Mouse (Mus musculus) spleen, adult 18-20 months (tissue): ENCODE results near the gene Gm28539.
"Not testable (repeated sequence)": the region's sequence is repeated elsewhere in the genome, so short reads cannot be mapped to it uniquely, and the experiment has no call there.

Source experiments
- DNase-seq, 2 experiments: peaks; one replicate each; pipeline ENCODE4 v3.0.0; 2022; ENCODE audit warnings: mixed read lengths in 2 of 2

The Gm28539 gene

GRCm38 (mm10) chr16:18858551-18858950 is 22.2 kb downstream of the Gm28539 start:
- no peak for DNase-seq

DNA sequence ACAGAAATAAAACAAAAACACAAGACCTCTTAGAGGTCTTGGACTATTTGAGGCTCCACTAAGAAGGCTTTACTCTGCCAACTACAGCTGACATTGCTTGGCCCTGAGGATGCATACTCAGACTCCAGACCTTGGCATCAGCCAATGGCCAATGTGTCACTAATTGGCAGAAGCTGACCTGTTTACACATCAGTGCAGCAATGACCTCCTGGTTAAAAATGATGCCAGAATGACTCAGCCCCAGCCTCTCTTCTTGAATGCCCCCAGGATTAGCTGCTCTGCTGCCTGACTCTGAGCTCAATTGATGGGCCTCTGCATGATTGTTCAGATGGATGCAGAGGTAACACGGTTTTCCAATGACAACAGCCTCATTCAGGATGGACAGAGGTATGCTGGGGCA is 23.8 kb downstream of the Gm28539 start:
- no peak for DNase-seq

GRCm38 (mm10) chr16:18870495-18870894 is 34.1 kb downstream of the Gm28539 start:
- DNase-seq = not testable (repeated sequence)

DNA sequence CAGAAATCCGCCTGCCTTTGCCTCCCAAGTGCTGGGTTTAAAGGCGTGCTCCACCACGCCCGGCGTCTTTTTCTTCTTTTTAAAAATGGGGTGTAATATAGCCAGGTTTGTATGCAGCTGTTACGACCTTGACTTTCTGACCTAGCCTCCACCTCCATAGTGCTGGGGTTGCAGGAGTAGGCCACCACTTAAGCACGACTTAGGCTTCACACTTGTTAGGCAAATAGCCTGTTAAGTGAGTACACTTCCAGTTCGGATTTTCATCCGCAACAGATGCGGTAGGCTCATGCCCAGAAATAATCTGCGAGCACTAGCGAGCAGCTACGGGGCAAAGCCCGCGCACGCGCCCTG is 39.7 kb downstream of the Gm28539 start:
- no peak for DNase-seq

DNA sequence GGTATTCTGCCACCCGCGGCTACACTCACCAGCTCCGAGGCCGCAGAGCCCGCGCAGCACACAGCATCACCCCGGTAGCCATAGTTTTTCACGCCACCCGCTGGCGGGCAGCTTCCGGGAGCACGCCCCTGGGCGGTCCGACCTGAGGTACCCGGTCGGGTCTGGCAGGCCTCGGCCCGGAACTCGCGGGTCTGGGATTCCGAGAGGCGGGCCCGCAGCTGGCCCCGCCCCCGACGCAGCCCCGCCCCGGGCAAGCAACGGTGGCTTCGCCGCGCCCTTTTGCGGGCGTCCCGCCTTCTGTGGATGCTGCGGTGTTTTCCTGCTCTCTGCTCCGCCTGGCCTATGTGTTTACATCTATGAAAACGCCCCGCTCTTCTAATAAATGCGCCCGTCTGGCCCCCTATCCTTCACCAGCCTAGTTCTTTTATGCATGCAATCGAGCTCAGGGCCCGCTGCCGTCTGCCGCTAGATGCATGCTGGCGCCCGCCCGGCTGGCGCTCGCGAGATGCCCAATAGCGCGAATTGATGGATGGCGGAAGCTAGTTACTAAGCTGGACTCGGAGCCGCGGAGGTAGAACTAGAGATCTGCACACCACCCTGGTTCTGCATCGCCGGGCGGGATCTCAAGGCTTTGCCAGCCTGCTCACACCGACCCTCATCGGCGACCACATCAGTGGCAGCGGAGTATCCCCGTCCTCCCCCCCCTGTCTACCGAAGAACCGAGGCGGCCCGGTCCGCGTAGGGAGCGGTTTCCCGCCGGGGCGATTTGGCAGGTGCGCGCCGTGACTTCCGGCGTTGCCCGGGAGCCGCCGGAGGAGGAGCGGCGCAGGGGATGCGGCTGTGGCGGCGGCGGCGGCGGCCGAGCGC is 40.3 kb downstream of the Gm28539 start, which contains the start of the genes Mrpl40 and Hira:
Mrpl40 (minus strand) TSS at position 421 of the 867 bp plus-strand sequence.
Hira (plus strand) TSS at position 596 of the 867 bp plus-strand sequence.
- peak; percentile 93 to 94 for DNase-seq

GRCm38 (mm10) chr16:18877386-18878090 is 41.2 kb downstream of the Gm28539 start:
- DNase-seq = peak in 1 of 2 experiments; percentile 43

- DNase-seq = peak in 1 of 2 experiments; percentile 3
Observed at GRCm38 (mm10) chr16:18878091-18878720, 41.8 kb downstream of the Gm28539 start.

DNA sequence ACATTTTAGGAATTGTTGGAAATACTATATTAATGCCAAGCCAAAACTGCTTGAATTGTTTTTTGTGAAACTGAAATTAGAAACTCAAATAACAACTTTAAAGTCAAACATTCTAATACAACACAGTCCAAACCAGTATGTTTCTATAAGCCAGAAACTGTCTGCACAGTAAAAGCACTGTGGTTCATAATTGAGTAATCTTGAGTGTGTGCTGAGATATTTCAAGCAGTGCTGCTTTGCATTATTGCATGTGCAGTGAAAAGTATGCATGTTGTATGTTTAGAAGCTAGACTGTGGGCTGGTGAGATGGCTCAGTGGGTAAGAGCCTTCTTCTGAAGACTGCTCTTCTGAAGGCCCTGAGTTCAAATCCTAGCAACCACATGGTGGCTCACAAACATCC is 47.7 kb downstream of the Gm28539 start:
- no peak for DNase-seq

- no peak for DNase-seq
Observed at GRCm38 (mm10) chr16:18893840-18894372, 57.5 kb downstream of the Gm28539 start.

DNA sequence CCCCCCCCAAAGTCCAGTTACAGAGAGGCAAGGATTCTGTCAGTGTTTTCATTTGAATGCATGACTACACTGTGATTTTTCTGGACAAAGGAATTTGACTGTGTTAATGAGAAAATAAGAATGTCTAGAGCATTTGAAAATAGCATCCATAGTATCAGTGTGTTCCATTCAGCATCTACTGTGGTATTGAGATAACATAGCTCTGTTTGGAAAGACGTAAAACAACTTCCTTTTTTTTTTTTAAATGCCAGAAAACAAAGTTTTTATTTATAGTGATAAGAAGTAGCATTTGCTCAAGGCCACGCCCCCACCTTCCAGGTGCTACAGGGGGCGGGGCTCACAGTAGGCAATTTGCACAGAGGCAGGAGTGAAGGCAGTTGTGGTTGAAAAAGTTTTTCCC is 58.9 kb downstream of the Gm28539 start:
- DNase-seq = no peak

- no peak for DNase-seq
Observed at GRCm38 (mm10) chr16:18896429-18896828, 60.0 kb downstream of the Gm28539 start.

- no peak for DNase-seq
Observed at GRCm38 (mm10) chr16:18905648-18906047, 69.3 kb downstream of the Gm28539 start.

GRCm38 (mm10) chr16:18916064-18916463 is 79.7 kb downstream of the Gm28539 start:
- DNase-seq = no peak

- no peak for DNase-seq
Observed at GRCm38 (mm10) chr16:18921771-18922170, 85.4 kb downstream of the Gm28539 start.

GRCm38 (mm10) chr16:18927963-18928362 is 91.6 kb downstream of the Gm28539 start:
- DNase-seq = no peak

DNA sequence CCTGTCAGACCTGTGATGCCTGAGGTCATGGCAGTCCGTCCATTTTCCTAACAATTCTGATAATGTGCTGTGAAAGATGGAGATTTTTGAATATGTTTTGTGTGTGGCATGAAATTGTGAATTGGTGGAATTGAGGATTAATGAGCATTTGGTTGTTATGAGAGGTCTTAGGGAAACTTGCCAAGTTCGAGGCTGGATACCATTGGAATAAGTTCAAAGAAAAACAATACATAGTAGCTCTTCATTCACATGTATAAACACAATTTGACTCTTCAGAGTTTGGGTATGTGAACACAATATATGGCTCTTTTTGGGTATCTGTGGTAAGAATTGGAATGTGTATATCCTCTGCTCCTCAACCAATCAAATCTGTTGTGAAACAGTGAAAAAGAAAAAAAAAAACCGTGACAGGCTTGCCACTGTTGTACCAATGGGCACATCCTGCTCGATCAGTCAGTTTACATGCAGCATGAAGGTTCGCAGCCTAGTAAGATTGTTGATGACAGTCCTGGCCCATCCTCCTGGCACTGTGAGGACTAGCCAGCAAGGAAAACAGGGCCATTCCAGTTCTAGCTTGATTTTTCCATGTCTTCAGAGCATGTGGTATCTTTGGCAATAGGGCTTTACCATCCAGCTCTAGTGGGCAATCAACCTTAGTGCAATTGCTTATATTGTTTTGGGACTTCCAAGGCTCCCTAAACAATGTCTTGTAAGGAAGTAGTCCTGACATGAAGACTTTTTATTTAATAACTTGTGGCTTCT is 102.1 kb downstream of the Gm28539 start:
- DNase-seq = no peak

- DNase-seq = no peak
Observed at GRCm38 (mm10) chr16:18943906-18944305, 107.5 kb downstream of the Gm28539 start.

DNA sequence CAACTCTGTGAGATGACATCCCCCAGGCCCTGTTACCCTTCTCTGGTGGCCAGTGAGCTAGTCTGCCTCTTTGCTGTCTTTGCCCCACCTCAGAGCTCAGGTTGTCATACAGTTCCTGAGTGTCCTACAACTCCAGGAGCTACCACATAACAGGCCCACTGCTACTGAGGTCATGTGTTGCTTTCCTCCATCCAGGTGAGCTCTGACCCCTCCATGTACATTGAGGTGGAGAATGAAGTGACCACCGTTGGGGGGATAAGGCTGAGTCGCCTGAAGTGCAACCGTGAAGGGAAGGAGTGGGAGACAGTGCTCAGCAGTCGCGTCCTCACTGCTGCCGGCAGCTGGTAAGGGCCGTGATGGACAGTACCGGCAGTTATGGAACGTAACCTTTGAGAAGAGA is 112.6 kb downstream of the Gm28539 start:
- no peak for DNase-seq

GRCm38 (mm10) chr16:18950351-18950750 is 114.0 kb downstream of the Gm28539 start:
- no peak for DNase-seq

GRCm38 (mm10) chr16:18952813-18953212 is 116.4 kb downstream of the Gm28539 start:
- DNase-seq = no peak

- no peak for DNase-seq
Observed at GRCm38 (mm10) chr16:18955070-18955469, 118.7 kb downstream of the Gm28539 start.

DNA sequence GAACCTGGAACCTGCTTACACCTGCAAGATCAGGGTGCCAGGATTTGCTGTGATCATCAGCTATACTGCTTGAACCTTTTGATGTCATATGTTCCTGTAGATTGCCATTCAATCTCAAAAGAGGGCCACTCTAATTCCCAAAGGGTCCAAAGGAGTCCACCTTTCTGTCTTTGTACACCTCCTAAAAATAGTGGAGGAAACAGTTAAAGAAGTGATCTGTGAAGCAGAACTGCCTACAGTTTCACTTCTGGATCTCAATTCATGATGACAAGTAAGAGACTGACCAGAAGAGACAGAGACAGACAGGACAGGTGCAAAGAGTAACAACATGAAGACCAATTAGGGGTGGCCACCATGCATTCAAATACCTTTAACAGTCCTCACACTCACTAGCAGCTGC is 127.1 kb downstream of the Gm28539 start:
- DNase-seq = no peak
